Mouse (Mus musculus): ENCODE measurements at regions not wholly inside any gene's neighbourhood (a gene's known extent, or its start where the extent isn't known, plus 50 kb on each side); places are given as distances from the start of the nearest gene placed in this dataset.

- DNase-seq (ENCODE audit: low spot score) (no peak), ATAC-seq (ENCODE audit: low FRiP score, low read depth) (no peak)
- Histone ChIP-seq H3K4me3 (replicated peaks; ENCODE audit: low read length) (no peak overlapping the region), H3K27me3 (ENCODE audit: control insufficient read depth, insufficient read depth, low read length) (no peaks in the 10 kb centered on the region), H3K4me1 (ENCODE audit: control insufficient read depth, insufficient read depth, low read length) (peaks cover 9% of the 10 kb centered on the region; the same call in 1 of the 2 replicates), H3K9me3 (ENCODE audit: control insufficient read depth, low read length) (no peaks in the 10 kb centered on the region), H3K4me2 (replicated peaks; ENCODE audit: low read depth, low read length, severe bottlenecking) (no peak overlapping the region), H3K36me3 (ENCODE audit: control insufficient read depth, insufficient read depth, low read length) (no peaks in the 10 kb centered on the region), H3K27ac (replicated peaks; ENCODE audit: low read depth, low read length) (no peak overlapping the region), H3K9ac (ENCODE audit: low read depth, low read length, severe bottlenecking) (no peak overlapping the region)
- WGBS, result 34% methylated on average over 21 of the region's 21 CpGs
- TF ChIP-seq POLR2A (IDR thresholded peaks at IDR 0.05; ENCODE audit: borderline replicate concordance, extremely low read depth, insufficient read depth, insufficient read length), result no peak
Measured at GRCm38 (mm10) chr1:157798561-157799553, 292.3 kb downstream of the Sec16b start.

- H3K4me1 ChIP-seq (ENCODE audit: control insufficient read depth, insufficient read depth, low read length), result peaks cover 9% of the 10 kb centered on the region; the same call in 1 of the 2 replicates
- no peak overlapping the region for H3K4me2 ChIP-seq (replicated peaks; ENCODE audit: low read depth, low read length, severe bottlenecking)
- H3K27me3 ChIP-seq (ENCODE audit: control insufficient read depth, insufficient read depth, low read length), result no peaks in the 10 kb centered on the region
- DNase-seq (ENCODE audit: low spot score) (no peak), ATAC-seq (ENCODE audit: low FRiP score, low read depth) (no peak)
- no peak overlapping the region for H3K27ac ChIP-seq (replicated peaks; ENCODE audit: low read depth, low read length)
- H3K4me3 ChIP-seq (replicated peaks; ENCODE audit: low read length), result no peak overlapping the region
- no peaks in the 10 kb centered on the region for H3K36me3 ChIP-seq (ENCODE audit: control insufficient read depth, insufficient read depth, low read length)
- no peak for TF ChIP-seq POLR2A (IDR thresholded peaks at IDR 0.05; ENCODE audit: borderline replicate concordance, extremely low read depth, insufficient read depth, insufficient read length)
- H3K9ac ChIP-seq (ENCODE audit: low read depth, low read length, severe bottlenecking), result no peak overlapping the region
- H3K9me3 ChIP-seq (ENCODE audit: control insufficient read depth, low read length), result no peaks in the 10 kb centered on the region
- WGBS, result 70% methylated on average over 3 of the region's 3 CpGs
Measured at GRCm38 (mm10) chr1:157801151-157801550, 294.6 kb downstream of the Sec16b start.

DNA sequence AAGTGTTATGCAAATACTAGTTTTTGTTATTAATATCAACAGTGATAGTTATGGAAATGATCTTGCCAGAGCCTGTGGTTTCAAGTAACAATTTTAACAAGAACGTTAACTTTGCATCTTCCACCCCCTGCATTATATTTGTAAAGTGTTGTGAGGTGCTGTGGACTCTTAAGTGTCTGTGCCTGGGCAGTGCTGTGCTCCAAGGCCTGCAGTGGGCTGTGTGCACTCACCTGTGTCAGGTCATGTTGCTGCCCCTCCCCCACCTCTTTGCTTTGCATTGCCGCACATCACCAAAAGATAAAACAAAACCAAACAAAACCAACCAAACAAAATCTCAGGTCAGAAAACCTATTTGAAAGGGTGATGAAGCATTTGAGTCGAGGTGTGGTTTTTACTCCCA lies 297.7 kb downstream of the Sec16b start:
- DNase-seq (ENCODE audit: low spot score) (no peak), ATAC-seq (ENCODE audit: low FRiP score, low read depth) (no peak)
- H3K4me3 ChIP-seq (replicated peaks; ENCODE audit: low read length), result no peak overlapping the region
- no peaks in the 10 kb centered on the region for H3K36me3 ChIP-seq (ENCODE audit: control insufficient read depth, insufficient read depth, low read length)
- 0 out of 2 replicates have a peak, but pooled peaks cover 4% of the 10 kb centered on the region for H3K4me1 ChIP-seq (ENCODE audit: control insufficient read depth, insufficient read depth, low read length)
- WGBS, result 67% methylated on average over 3 of the region's 3 CpGs
- no peak for TF ChIP-seq POLR2A (IDR thresholded peaks at IDR 0.05; ENCODE audit: borderline replicate concordance, extremely low read depth, insufficient read depth, insufficient read length)
- no peaks in the 10 kb centered on the region for H3K9me3 ChIP-seq (ENCODE audit: control insufficient read depth, low read length)
- no peak overlapping the region for H3K9ac ChIP-seq (ENCODE audit: low read depth, low read length, severe bottlenecking)
- H3K4me2 ChIP-seq (replicated peaks; ENCODE audit: low read depth, low read length, severe bottlenecking), result no peak overlapping the region
- no peaks in the 10 kb centered on the region for H3K27me3 ChIP-seq (ENCODE audit: control insufficient read depth, insufficient read depth, low read length)
- no peak overlapping the region for H3K27ac ChIP-seq (replicated peaks; ENCODE audit: low read depth, low read length)

GRCm38 (mm10) chr1:157806296-157806695 lies 299.8 kb downstream of the Sec16b start:
- no peak overlapping the region for H3K4me3 ChIP-seq (replicated peaks; ENCODE audit: low read length)
- H3K4me1 ChIP-seq (ENCODE audit: control insufficient read depth, insufficient read depth, low read length), result no peaks in the 10 kb centered on the region; the same call in 1 of the 2 replicates
- DNase-seq (ENCODE audit: low spot score), result no peak
- H3K4me2 ChIP-seq (replicated peaks; ENCODE audit: low read depth, low read length, severe bottlenecking), result no peak overlapping the region
- H3K36me3 ChIP-seq (ENCODE audit: control insufficient read depth, insufficient read depth, low read length), result no peaks in the 10 kb centered on the region
- WGBS, result 79% methylated on average over 1 of the region's 1 CpGs
- no peaks in the 10 kb centered on the region for H3K27me3 ChIP-seq (ENCODE audit: control insufficient read depth, insufficient read depth, low read length)
- H3K9ac ChIP-seq (ENCODE audit: low read depth, low read length, severe bottlenecking), result no peak overlapping the region
- ATAC-seq (ENCODE audit: low FRiP score, low read depth), result no peak
- H3K9me3 ChIP-seq (ENCODE audit: control insufficient read depth, low read length), result no peaks in the 10 kb centered on the region
- no peak overlapping the region for H3K27ac ChIP-seq (replicated peaks; ENCODE audit: low read depth, low read length)
- no peak for TF ChIP-seq POLR2A (IDR thresholded peaks at IDR 0.05; ENCODE audit: borderline replicate concordance, extremely low read depth, insufficient read depth, insufficient read length)

DNA sequence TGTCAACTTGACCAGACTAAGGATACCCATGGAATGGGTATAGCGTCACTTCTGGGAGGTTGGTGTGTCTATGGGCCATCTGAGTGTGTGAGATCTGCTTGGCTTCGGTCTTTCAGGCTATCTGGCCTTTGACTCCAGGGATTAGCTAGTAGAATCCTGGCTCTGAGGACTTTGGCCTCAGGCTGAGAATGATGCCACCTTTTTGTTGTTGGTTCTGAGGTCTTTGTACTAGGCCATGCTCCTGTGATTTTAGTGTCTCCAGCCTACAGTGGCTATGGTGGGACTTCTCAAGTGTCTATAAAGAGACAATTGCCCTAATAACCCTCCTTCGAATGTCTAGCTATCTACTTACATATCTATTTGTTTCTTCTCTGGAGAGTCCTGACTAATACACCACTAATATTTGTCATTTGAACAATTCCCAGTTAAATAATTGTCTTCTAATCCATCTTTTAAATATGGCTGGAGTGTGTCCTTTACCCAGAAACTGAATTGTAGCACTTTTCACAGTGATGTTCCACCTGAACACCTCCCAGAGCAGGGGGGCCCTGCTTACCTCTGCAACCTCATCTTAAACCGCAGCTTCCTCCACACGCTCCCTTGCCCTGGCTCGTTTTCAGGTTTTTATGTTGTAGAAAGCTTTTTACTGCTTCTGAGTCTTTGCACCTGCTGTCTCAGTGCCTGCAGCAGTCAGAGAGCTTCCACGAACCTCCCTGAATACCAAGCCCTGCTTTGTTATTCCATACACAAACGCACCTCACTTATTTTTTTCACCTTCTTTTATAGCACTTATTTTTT lies 303.3 kb downstream of the Sec16b start:
- Histone ChIP-seq H3K27ac (replicated peaks; ENCODE audit: low read depth, low read length) (no peak overlapping the region), H3K27me3 (ENCODE audit: control insufficient read depth, insufficient read depth, low read length) (no peaks in the 10 kb centered on the region), H3K9me3 (ENCODE audit: control insufficient read depth, low read length) (no peaks in the 10 kb centered on the region), H3K4me1 (ENCODE audit: control insufficient read depth, insufficient read depth, low read length) (no peaks in the 10 kb centered on the region; the same call in 1 of the 2 replicates), H3K4me2 (replicated peaks; ENCODE audit: low read depth, low read length, severe bottlenecking) (no peak overlapping the region), H3K36me3 (ENCODE audit: control insufficient read depth, insufficient read depth, low read length) (no peaks in the 10 kb centered on the region), H3K4me3 (replicated peaks; ENCODE audit: low read length) (no peak overlapping the region), H3K9ac (ENCODE audit: low read depth, low read length, severe bottlenecking) (no peak overlapping the region)
- DNase-seq (ENCODE audit: low spot score) (no peak), ATAC-seq (ENCODE audit: low FRiP score, low read depth) (no peak)
- no peak for TF ChIP-seq POLR2A (IDR thresholded peaks at IDR 0.05; ENCODE audit: borderline replicate concordance, extremely low read depth, insufficient read depth, insufficient read length)
- 40% methylated on average over 8 of the region's 8 CpGs for WGBS
